Mouse (Mus musculus): ENCODE results near the gene Flywch1. TPM values are rescaled to one million over a fixed set of nuclear protein-coding genes. Genes with fewer than 3 reads are reported as not detected.

Flywch1 gene
- total and polyA plus RNA-seq, 3 experiments = 18.8 to 28.3 (median 23.4) TPM

GRCm38 (mm10) chr17:23737493-23738445 lies 33.6 kb downstream of the Flywch1 start:
- TF ChIP-seq CTCF (conservative IDR thresholded peaks at IDR 0.05 in 1 of 2, IDR thresholded peaks at IDR 0.05 in 1 of 2; ENCODE audit: low read depth in 2 of 2, low read length in 2 of 2) (peak in 1 of 2 experiments; percentile 33; a peak in 2 of 4 replicates), SMC3 (IDR thresholded peaks at IDR 0.05; ENCODE audit: low read depth, low read length) (peak; percentile 16; the same call in 1 of the 2 replicates), CHD1 (IDR thresholded peaks at IDR 0.05; ENCODE audit: low read depth, low read length) (no peak), NELFE (IDR thresholded peaks at IDR 0.05; ENCODE audit: low read depth, low read length) (no peak)
- Histone ChIP-seq H3K9me3 (replicated peaks; ENCODE audit: low read length) (no peaks in the 10 kb centered on the region), H3K4me1 (ENCODE audit: control insufficient read depth in 1 of 2, insufficient read depth in 2 of 2) (peaks cover 7 to 16% of the 10 kb centered on the region in 2 experiments; a peak in 3 of 4 replicates), H3K4me2 (ENCODE audit: insufficient read depth, low read depth, poor library complexity, severe bottlenecking) (no peak overlapping the region), H3K79me2 (replicated peaks; ENCODE audit: control insufficient read depth, extremely low read depth, insufficient read depth, poor library complexity, severe bottlenecking) (no peaks in the 10 kb centered on the region), H3K36me3 (replicated peaks in 1 of 2; ENCODE audit: control insufficient read depth in 1 of 2, insufficient read depth in 1 of 2, low read length in 1 of 2) (peaks cover 27 to 49% of the 10 kb centered on the region in 2 experiments), H3K9ac (ENCODE audit: insufficient read depth, low read depth) (no peak overlapping the region), H3K27me3 (replicated peaks) (peaks cover 40% of the 10 kb centered on the region), H3K4me3 (replicated peaks in 1 of 3; ENCODE audit: low read depth in 2 of 3, low read length in 2 of 3, poor library complexity in 1 of 3) (no peak overlapping the region), H3K27ac (ENCODE audit: insufficient read depth, low read depth) (no peak overlapping the region)
- no peak for DNase-seq (ENCODE audit: extremely low read depth)
- in situ Hi-C loops (cut with MboI; ENCODE audit: low pct_ligation_motif_present, low pct_unique_long_range_greater_than_20kb, low sequenced_read_pairs) (no loop called here), dilution Hi-C loops (cut with MboI; ENCODE audit: extremely low pct_ligation_motif_present, extremely low pct_unique_long_range_greater_than_20kb, low sequenced_read_pairs) (no loop called here)

- H3K4me1 ChIP-seq (ENCODE audit: control insufficient read depth in 1 of 2, insufficient read depth in 2 of 2) = no peaks in the 10 kb centered on the region; a peak in 1 of 4 replicates
- no peak overlapping the region for H3K4me3 ChIP-seq (replicated peaks in 1 of 3; ENCODE audit: low read depth in 2 of 3, low read length in 2 of 3, poor library complexity in 1 of 3)
- H3K79me2 ChIP-seq (replicated peaks; ENCODE audit: control insufficient read depth, extremely low read depth, insufficient read depth, poor library complexity, severe bottlenecking) = no peaks in the 10 kb centered on the region; the same call in 1 of the 2 replicates
- no peaks in the 10 kb centered on the region for H3K9me3 ChIP-seq (replicated peaks; ENCODE audit: low read length)
- no peak for DNase-seq (ENCODE audit: extremely low read depth)
- H3K27ac ChIP-seq (ENCODE audit: insufficient read depth, low read depth) = no peak overlapping the region
- no peak overlapping the region for H3K4me2 ChIP-seq (ENCODE audit: insufficient read depth, low read depth, poor library complexity, severe bottlenecking)
- TF ChIP-seq POLR2AphosphoS2 (IDR thresholded peaks at IDR 0.05; ENCODE audit: low read depth, low read length) (no peak), HCFC1 (IDR thresholded peaks at IDR 0.05; ENCODE audit: low read depth, low read length) (no peak), MEF2A (IDR thresholded peaks at IDR 0.05; ENCODE audit: borderline replicate concordance, low read depth, low read length) (no peak), TBP (conservative IDR thresholded peaks at IDR 0.05; ENCODE audit: low read depth, low read length) (no peak), USF2 (conservative IDR thresholded peaks at IDR 0.05; ENCODE audit: low read depth, low read length) (no peak), CHD2 (IDR thresholded peaks at IDR 0.05; ENCODE audit: low read length) (no peak), IRF4 (IDR thresholded peaks at IDR 0.05; ENCODE audit: low read depth, low read length) (no peak), SIN3A (IDR thresholded peaks at IDR 0.05; ENCODE audit: low read length) (no peak), UBTF (IDR thresholded peaks at IDR 0.05; ENCODE audit: low read depth, low read length) (no peak)
- dilution Hi-C loops (cut with MboI; ENCODE audit: extremely low pct_ligation_motif_present, extremely low pct_unique_long_range_greater_than_20kb, low sequenced_read_pairs) (no loop called here), in situ Hi-C loops (cut with MboI; ENCODE audit: low pct_ligation_motif_present, low pct_unique_long_range_greater_than_20kb, low sequenced_read_pairs) (no loop called here)
- H3K27me3 ChIP-seq (replicated peaks) = peaks cover 9% of the 10 kb centered on the region
- H3K36me3 ChIP-seq (replicated peaks in 1 of 2; ENCODE audit: control insufficient read depth in 1 of 2, insufficient read depth in 1 of 2, low read length in 1 of 2) = peaks cover 27 to 63% of the 10 kb centered on the region in 2 experiments
- H3K9ac ChIP-seq (ENCODE audit: insufficient read depth, low read depth) = no peak overlapping the region
Observed at GRCm38 (mm10) chr17:23734341-23734740, 37.1 kb downstream of the Flywch1 start.
